Mouse (Mus musculus): Measurements from ENCODE around the gene Renbp. TPM values are rescaled to one million over a fixed set of nuclear protein-coding genes. Genes with fewer than 3 reads are reported as not detected.

Renbp gene
- polyA plus RNA-seq, 1 experiment: 8.7 TPM

DNA sequence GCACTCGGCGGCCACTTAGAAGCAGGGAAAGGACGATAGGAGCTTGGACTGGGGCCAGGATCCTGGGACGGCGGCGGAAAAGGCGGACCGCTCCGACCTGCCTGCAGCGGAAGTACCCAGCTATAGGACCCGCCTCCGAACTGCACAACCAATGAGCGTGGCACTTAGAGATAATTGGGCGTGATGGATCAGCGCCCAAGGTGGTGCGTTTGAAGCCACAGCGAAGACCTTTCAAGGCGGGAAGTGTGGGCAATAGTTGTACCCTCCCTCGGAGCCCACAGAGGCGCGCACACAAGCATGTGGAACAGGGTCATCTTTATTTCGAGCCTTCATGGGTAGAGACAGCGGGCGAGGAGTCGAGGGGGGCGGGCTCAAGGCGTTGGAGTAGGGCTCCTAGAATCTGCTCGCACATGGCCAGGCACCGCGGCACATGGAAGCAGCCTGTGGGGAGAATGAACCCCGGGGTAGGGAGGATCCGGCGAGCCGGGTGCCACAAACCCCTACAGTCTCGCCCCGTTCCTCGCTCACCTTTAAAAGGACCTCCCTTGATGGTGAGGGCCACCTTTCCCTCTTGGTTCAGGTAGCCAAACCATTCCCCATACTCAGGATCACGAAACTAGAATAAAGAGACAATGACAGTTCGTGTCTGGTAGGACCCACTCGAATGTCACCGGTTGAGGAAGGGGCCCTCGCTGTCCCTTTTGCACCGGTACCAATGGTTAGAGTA, 8.7 kb downstream of the Renbp start, which contains the start of the genes Arhgap4 and Naa10:
Arhgap4 (minus strand) TSS at position 48 of the 727 bp plus-strand sequence.
Naa10 (minus strand) TSS at position 122 of the 727 bp plus-strand sequence.
- Histone ChIP-seq H3K4me3 (ENCODE audit: insufficient read depth, low read length) (peak within 1 kb of the TSS; percentile 78), H3K27ac (ENCODE audit: insufficient read depth, low read length) (no peak within 1 kb of the TSS), H3K4me1 (ENCODE audit: control insufficient read depth, insufficient read depth, low read length) (no peaks in the 10 kb centered on the region)
- TF ChIP-seq POLR2A (IDR thresholded peaks at IDR 0.05; ENCODE audit: extremely low read depth, insufficient read depth, low read length) (no peak), CTCF (IDR thresholded peaks at IDR 0.05; ENCODE audit: extremely low read depth, insufficient read depth, low read length) (no peak)

DNA sequence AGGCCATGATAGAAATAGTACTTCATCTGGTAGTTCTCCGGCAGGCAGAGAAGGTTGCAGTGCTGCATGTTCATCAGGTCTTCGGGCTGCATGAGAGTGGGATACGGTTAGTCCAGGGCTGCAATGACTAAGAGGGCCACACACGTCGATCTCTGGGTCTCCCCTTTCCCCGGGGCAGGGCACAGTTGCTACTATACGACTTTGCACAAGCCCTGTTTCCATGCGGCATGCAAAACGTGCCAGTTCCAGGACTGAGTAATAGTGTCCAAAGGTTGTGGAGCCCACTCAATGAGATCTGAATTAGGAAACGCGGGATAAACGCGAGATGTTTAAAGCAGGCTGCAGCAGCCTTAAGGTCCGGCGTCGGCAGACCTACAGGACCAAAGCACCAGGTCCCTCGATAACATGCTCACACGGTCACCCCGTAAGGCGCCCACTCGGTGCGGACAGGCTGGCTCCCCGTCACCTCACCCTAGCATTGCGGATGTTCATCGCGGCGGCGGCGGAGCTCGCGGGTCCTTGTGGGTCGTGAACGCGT, 9.3 kb downstream of the Renbp start:
- Histone ChIP-seq H3K4me1 (ENCODE audit: control insufficient read depth, insufficient read depth, low read length) (no peaks in the 10 kb centered on the region), H3K4me3 (ENCODE audit: insufficient read depth, low read length) (peak overlapping the region; percentile 78), H3K27ac (ENCODE audit: insufficient read depth, low read length) (no peak overlapping the region)
- TF ChIP-seq CTCF (IDR thresholded peaks at IDR 0.05; ENCODE audit: extremely low read depth, insufficient read depth, low read length) (no peak), POLR2A (IDR thresholded peaks at IDR 0.05; ENCODE audit: extremely low read depth, insufficient read depth, low read length) (no peak)

DNA sequence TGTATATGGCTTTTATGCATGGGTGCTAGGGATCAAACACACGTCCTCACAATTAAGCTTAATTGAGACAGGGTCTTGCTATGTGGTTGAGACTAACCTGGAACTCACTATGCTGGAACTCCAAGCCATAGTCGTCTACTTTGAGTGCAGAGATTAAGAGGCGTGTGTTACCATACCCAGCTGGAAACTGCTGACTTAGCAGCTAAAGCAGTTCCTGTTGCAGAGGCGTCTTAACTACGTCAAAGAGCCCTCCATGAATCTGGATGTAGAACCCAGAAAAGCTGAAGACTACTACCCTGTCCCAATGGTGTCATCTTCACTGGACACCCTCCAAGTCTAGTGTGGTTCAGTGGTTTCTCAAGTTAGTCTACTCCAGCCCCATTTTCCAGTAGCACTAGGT, 12.0 kb downstream of the Renbp start:
- H3K27ac ChIP-seq (ENCODE audit: insufficient read depth, low read length): no peak overlapping the region
- TF ChIP-seq POLR2A (IDR thresholded peaks at IDR 0.05; ENCODE audit: extremely low read depth, insufficient read depth, low read length) (no peak), CTCF (IDR thresholded peaks at IDR 0.05; ENCODE audit: extremely low read depth, insufficient read depth, low read length) (no peak)
- H3K4me3 ChIP-seq (ENCODE audit: insufficient read depth, low read length): no peak overlapping the region
- H3K4me1 ChIP-seq (ENCODE audit: control insufficient read depth, insufficient read depth, low read length): no peaks in the 10 kb centered on the region

DNA sequence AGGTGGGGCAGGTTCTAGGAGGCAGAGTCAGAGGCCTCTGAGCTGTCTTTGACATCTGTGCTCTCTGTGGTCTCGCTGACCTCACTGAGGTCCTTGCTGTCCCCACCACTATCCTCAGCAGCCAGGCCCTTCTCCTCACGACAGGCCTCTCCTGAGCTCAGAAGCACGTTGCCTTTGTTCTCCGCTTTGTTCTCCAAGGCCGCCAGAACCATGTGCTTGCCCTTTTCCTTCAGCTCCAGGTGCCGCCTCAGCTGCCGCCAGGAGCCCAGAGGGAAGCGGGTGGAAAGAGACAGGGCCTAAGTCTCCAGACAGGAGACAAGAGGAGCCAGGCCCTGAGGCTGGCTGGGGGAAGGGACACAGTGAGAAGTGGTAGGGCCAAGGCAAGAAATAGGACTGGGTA, 13.7 kb downstream of the Renbp start:
- no peak for TF ChIP-seq CTCF (IDR thresholded peaks at IDR 0.05; ENCODE audit: extremely low read depth, insufficient read depth, low read length)
- TF ChIP-seq POLR2A (IDR thresholded peaks at IDR 0.05; ENCODE audit: extremely low read depth, insufficient read depth, low read length): no peak
- no peaks in the 10 kb centered on the region for H3K4me1 ChIP-seq (ENCODE audit: control insufficient read depth, insufficient read depth, low read length)
- H3K4me3 ChIP-seq (ENCODE audit: insufficient read depth, low read length): no peak overlapping the region
- H3K27ac ChIP-seq (ENCODE audit: insufficient read depth, low read length): no peak overlapping the region

DNA sequence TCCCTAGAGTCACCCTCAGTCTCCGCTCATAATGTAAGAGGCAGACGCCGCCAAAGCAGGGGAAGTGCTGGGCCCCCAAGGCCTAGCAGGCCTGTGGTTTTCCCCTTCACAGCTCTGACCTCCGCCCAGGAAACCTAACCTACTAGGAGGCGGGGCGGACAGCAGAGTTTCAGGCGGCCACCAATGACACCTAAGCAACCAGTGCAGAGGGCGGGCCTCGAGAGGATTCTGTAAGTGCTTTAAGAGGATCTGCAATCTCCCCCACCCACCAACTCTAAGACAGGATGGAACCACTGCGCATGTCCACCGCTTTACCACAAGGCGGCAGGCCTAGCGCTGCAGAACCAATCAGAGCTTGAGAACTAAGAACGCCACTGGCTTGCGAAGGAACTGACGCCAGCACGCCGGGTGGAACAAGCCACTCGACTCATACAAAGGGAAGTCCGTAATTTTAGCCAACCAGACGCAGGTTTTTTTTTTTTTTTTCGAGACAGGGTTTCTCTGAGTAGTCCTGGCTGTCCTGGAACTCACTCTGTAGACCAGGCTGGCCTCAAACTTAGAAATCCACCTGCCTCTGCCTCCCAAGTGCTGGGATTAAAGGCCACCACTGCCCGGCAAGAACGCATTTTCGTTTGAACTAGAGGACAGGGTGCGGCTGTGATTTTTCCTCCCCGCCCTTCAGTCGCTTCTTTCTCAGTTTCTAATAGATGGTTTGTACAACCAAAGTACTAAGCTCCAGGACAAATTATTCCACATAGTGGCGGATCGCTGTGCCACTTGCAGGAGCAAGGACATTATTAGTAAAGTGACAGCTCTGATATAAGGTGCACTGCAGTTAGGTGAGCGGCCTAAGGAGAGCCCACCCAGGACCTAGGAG, 15.6 kb downstream of the Renbp start:
- peak overlapping the region; percentile 67 for H3K27ac ChIP-seq (ENCODE audit: insufficient read depth, low read length)
- no peaks in the 10 kb centered on the region for H3K4me1 ChIP-seq (ENCODE audit: control insufficient read depth, insufficient read depth, low read length)
- peak overlapping the region; percentile 25 for H3K4me3 ChIP-seq (ENCODE audit: insufficient read depth, low read length)
- TF ChIP-seq CTCF (IDR thresholded peaks at IDR 0.05; ENCODE audit: extremely low read depth, insufficient read depth, low read length) (no peak), POLR2A (IDR thresholded peaks at IDR 0.05; ENCODE audit: extremely low read depth, insufficient read depth, low read length) (no peak)

DNA sequence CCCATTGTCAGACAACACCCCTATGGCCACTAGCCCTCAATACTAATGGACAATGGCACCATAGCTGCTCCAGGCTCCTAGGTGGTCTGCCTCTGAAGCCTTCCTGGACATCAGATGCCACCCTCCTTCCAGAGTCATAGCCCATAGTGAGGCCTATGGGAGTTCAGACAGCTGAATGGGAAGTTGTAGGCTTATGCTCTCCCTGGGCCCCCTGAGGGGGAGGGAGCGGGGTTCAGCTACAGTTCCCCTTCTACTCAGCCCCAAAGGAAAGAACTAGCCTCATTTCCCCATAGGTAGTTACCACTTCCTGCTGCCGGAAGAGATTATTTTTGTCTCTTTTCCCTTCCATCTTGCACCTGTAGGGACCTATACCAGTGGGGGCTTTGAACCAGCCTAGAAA, 19.1 kb downstream of the Renbp start:
- Histone ChIP-seq H3K27ac (ENCODE audit: insufficient read depth, low read length) (no peak overlapping the region), H3K4me1 (ENCODE audit: control insufficient read depth, insufficient read depth, low read length) (no peaks in the 10 kb centered on the region), H3K4me3 (ENCODE audit: insufficient read depth, low read length) (no peak overlapping the region)
- TF ChIP-seq CTCF (IDR thresholded peaks at IDR 0.05; ENCODE audit: extremely low read depth, insufficient read depth, low read length) (no peak), POLR2A (IDR thresholded peaks at IDR 0.05; ENCODE audit: extremely low read depth, insufficient read depth, low read length) (no peak)

DNA sequence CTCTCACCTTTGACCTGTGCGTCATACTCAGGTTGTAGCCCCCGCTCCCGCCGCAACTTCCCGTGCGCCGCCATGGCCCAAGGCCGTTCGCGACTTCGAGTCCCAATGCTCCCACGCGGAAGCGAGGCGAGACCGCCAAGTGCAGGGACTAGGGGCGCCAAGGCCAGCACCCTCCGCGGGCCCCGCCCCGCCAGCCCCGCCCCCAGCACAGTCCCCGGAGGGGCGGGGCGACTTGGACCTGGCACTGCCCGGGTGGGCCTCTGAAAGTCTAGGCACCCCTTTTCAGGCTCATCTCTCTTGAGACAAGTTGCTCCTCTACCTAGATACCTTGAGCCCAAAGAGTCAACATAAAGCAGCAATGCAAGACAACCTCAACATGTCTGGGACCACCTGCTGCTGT, 19.5 kb downstream of the Renbp start:
- TF ChIP-seq POLR2A (IDR thresholded peaks at IDR 0.05; ENCODE audit: extremely low read depth, insufficient read depth, low read length): no peak
- TF ChIP-seq CTCF (IDR thresholded peaks at IDR 0.05; ENCODE audit: extremely low read depth, insufficient read depth, low read length): no peak
- Histone ChIP-seq H3K4me3 (ENCODE audit: insufficient read depth, low read length) (no peak overlapping the region), H3K4me1 (ENCODE audit: control insufficient read depth, insufficient read depth, low read length) (no peaks in the 10 kb centered on the region), H3K27ac (ENCODE audit: insufficient read depth, low read length) (no peak overlapping the region)

DNA sequence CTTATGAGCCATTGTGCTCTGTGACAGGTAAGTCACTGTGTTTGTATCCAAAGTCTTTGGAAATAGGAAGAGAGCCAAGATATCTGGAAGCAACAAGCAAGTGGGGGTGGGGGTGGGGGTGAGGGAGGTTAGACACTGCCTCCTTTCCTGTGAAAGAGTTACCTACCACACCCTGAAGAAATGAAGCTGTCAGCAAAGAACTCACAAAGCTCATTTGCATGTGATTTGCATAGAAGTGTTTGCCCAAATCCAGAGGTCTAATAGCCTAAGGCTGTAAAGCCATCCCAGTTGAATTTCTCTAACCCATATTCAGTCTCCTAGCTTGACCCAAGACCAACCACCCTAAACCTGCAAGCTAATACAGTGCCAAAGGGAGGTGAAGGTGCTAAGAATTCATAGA, 20.2 kb downstream of the Renbp start:
- Histone ChIP-seq H3K4me3 (ENCODE audit: insufficient read depth, low read length) (no peak overlapping the region), H3K4me1 (ENCODE audit: control insufficient read depth, insufficient read depth, low read length) (no peaks in the 10 kb centered on the region), H3K27ac (ENCODE audit: insufficient read depth, low read length) (no peak overlapping the region)
- TF ChIP-seq CTCF (IDR thresholded peaks at IDR 0.05; ENCODE audit: extremely low read depth, insufficient read depth, low read length) (no peak), POLR2A (IDR thresholded peaks at IDR 0.05; ENCODE audit: extremely low read depth, insufficient read depth, low read length) (no peak)

DNA sequence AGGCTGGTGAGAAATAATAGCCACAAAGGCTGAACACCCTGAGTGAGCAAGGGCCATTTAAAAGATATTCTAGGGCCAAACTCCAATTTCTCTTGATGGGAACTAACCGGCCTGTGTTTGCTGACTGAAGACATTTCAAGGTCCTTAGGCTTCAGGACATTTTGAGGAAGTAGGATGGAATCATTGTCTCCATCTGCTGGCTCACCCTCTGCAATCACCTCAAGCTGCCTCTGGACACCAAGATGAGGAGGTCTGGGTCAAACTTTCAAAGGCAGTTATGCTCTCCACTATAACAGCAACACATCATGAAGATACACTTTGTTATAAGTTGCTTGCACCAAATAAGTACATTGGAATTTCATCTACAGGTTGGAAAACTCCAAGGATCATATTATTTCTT, 20.6 kb downstream of the Renbp start:
- no peak overlapping the region for H3K27ac ChIP-seq (ENCODE audit: insufficient read depth, low read length)
- no peak for TF ChIP-seq POLR2A (IDR thresholded peaks at IDR 0.05; ENCODE audit: extremely low read depth, insufficient read depth, low read length)
- TF ChIP-seq CTCF (IDR thresholded peaks at IDR 0.05; ENCODE audit: extremely low read depth, insufficient read depth, low read length): no peak

More for the DNA sequence above, 20.6 kb downstream of the Renbp start:
- no peak overlapping the region for H3K4me3 ChIP-seq (ENCODE audit: insufficient read depth, low read length)
- no peaks in the 10 kb centered on the region for H3K4me1 ChIP-seq (ENCODE audit: control insufficient read depth, insufficient read depth, low read length)
